Mouse (Mus musculus) embryonic facial prominence, embryonic 11.5 days (tissue): ENCODE results near the gene Tmem145. TPM values are rescaled to one million over a fixed set of nuclear protein-coding genes. Genes with fewer than 3 reads are reported as not detected.
A peak's percentile ranks its signal among the peaks of the same experiment; 100 is the strongest.

Experiments
- ATAC-seq: fragments of 200-750 bp; cut with Nextera tagmentation; replicated peaks from 2 replicates; pipeline ENCODE4 v1.8.0; 2017; ENCODE audit warnings: low read depth; ENCODE audit not compliant: insufficient number of reproducible peaks, low FRiP score, low TSS enrichment
- DNase-seq: peaks from one replicate; pipeline ENCODE4 v3.0.0-alpha.2; 2015; ENCODE audit warnings: low spot score
- H3K27ac ChIP-seq: fragments of 300-500 bp; sonication (generic); replicated peaks from 2 replicates; pipeline ENCODE4 v1.5.1; 2014; ENCODE audit warnings: mild to moderate bottlenecking, low read depth, low read length, control low read depth
- H3K27me3 ChIP-seq: fragments of 300-500 bp; sonication (generic); 2 replicates; pipeline ENCODE4 v1.6.1; 2014; ENCODE audit warnings: mild to moderate bottlenecking, low read length, moderate library complexity, mixed read lengths; ENCODE audit not compliant: control insufficient read depth, insufficient read depth
- H3K36me3 ChIP-seq: fragments of 300-500 bp; sonication (generic); replicated peaks from 2 replicates; pipeline ENCODE4 v1.6.1; 2014; ENCODE audit warnings: low read depth, mild to moderate bottlenecking, low read length, moderate library complexity, mixed read lengths; ENCODE audit not compliant: control insufficient read depth, insufficient read depth
- H3K4me1 ChIP-seq: fragments of 300-500 bp; sonication (generic); 2 replicates; pipeline ENCODE4 v1.6.1; 2014; ENCODE audit warnings: low read length, mixed read lengths; ENCODE audit not compliant: control insufficient read depth, insufficient read depth
- H3K4me2 ChIP-seq: fragments of 300-500 bp; sonication (generic); 2 replicates; pipeline ENCODE4 v1.6.1; 2014; ENCODE audit warnings: low read depth, mild to moderate bottlenecking, control low read depth, low read length, moderate library complexity
- H3K4me3 ChIP-seq: fragments of 300-500 bp; sonication (generic); 2 replicates; pipeline ENCODE4 v1.5.1; 2014; ENCODE audit warnings: low read depth, low read length, control low read depth
- H3K9ac ChIP-seq: fragments of 300-500 bp; sonication (generic); replicated peaks from 2 replicates; pipeline ENCODE4 v1.6.1; 2014; ENCODE audit warnings: mild to moderate bottlenecking, control low read depth, low read length
- H3K9me3 ChIP-seq: fragments of 300-500 bp; sonication (generic); replicated peaks from 2 replicates; pipeline ENCODE4 v1.6.1; 2016; ENCODE audit warnings: mild to moderate bottlenecking, low read length, inconsistent platforms, mixed read lengths; ENCODE audit not compliant: control insufficient read depth
- WGBS: fragments of 180-500 bp; shearing (Covaris S2); extraction: QIAGEN DNeasy Blood & Tissue Kit; methylation state at CpG from one replicate; pipeline ENCODE4 v1.1.7; 2014; 5-methylcytosine and 5-hydroxymethylcytosine counted together
- polyA plus RNA-seq: library from polyadenylated mRNA; unstranded; fragments of >200 nt; fragmentation: Nextera tagmentation; extraction: Ambion mirVana; gene quantifications from 2 replicates; pipeline ENCODE4 v1.2.1, GENCODE M21; 2014

The Tmem145 gene
- polyA plus RNA-seq, 1 experiment from 2014 or later = 0.91 TPM

GRCm38 (mm10) chr7:25326233-25326632 lies 20.3 kb downstream of the Tmem145 start:
- ATAC-seq (no peak), DNase-seq (no peak)
- 58% methylated on average over 8 of the region's 8 CpGs for WGBS
- no peak overlapping the region for H3K27ac ChIP-seq
- H3K9ac ChIP-seq = no peak overlapping the region
- no peak overlapping the region for H3K4me3 ChIP-seq
- H3K27me3 ChIP-seq = no peaks in the 10 kb centered on the region
- no peaks in the 10 kb centered on the region for H3K9me3 ChIP-seq
- no peak overlapping the region for H3K4me2 ChIP-seq
- no peaks in the 10 kb centered on the region for H3K4me1 ChIP-seq
- peaks cover 2% of the 10 kb centered on the region for H3K36me3 ChIP-seq

DNA sequence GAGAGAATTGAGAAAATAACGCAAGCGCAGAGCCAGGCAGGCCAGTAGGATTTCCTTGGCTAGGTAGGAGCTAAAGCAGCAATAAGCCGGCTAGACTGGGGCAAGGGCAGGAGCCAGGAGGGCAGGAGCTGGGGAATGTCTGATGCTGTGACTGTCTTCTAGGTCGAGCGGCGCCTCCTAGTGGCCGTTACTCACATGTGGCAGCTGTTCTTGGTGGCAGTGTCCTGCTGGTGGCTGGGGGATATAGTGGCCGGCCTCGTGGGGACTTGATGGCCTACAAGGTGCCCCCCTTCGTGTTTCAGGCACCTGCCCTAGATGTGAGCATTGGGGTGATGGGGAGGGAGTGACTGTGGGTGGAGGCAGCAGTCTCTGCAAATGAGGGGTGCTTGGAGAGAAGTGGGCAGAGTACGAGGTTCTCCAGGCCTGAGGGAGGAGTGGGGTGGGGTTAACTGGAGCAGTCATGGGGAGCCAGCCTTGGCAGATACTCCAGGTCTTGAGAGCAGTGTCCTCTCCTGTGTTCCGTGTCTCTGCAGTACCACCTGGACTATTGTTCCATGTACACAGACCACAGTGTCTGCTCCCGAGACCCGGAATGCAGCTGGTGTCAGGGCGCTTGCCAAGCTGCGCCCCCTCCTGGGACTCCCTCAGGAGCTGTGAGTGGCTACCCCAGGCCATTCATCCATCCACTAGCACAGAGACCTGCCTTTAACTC lies 27.8 kb downstream of the Tmem145 start:
- no peak overlapping the region for H3K4me3 ChIP-seq
- no peaks in the 10 kb centered on the region for H3K27me3 ChIP-seq
- H3K4me1 ChIP-seq = no peaks in the 10 kb centered on the region
- peak; percentile 53; the same call in 1 of the 2 replicates for ATAC-seq
- 40% methylated on average over 16 of the region's 16 CpGs for WGBS
- peak; percentile 85 for DNase-seq
- no peaks in the 10 kb centered on the region for H3K9me3 ChIP-seq
- no peak overlapping the region for H3K27ac ChIP-seq
- no peak overlapping the region for H3K9ac ChIP-seq
- H3K4me2 ChIP-seq = no peak overlapping the region
- peaks cover 9% of the 10 kb centered on the region for H3K36me3 ChIP-seq

- Histone ChIP-seq H3K36me3 (peaks cover 10% of the 10 kb centered on the region), H3K27ac (no peak overlapping the region), H3K4me1 (no peaks in the 10 kb centered on the region), H3K27me3 (no peaks in the 10 kb centered on the region), H3K9ac (no peak overlapping the region), H3K4me2 (no peak overlapping the region), H3K9me3 (no peaks in the 10 kb centered on the region), H3K4me3 (no peak overlapping the region)
- DNase-seq (no peak), ATAC-seq (0 out of 2 replicates have a peak, but pooled peaks have one; percentile 41)
- WGBS = 81% methylated on average over 12 of the region's 12 CpGs
Observed at GRCm38 (mm10) chr7:25334472-25334871, 28.6 kb downstream of the Tmem145 start.

- Histone ChIP-seq H3K4me1 (no peaks in the 10 kb centered on the region), H3K27me3 (no peaks in the 10 kb centered on the region), H3K4me2 (no peak overlapping the region), H3K9ac (no peak overlapping the region), H3K9me3 (no peaks in the 10 kb centered on the region), H3K27ac (no peak overlapping the region), H3K36me3 (peaks cover 12% of the 10 kb centered on the region), H3K4me3 (no peak overlapping the region)
- 88% methylated on average over 9 of the region's 9 CpGs for WGBS
- DNase-seq = no peak
- ATAC-seq = no peak
Observed at GRCm38 (mm10) chr7:25339329-25339728, 33.4 kb downstream of the Tmem145 start.

DNA sequence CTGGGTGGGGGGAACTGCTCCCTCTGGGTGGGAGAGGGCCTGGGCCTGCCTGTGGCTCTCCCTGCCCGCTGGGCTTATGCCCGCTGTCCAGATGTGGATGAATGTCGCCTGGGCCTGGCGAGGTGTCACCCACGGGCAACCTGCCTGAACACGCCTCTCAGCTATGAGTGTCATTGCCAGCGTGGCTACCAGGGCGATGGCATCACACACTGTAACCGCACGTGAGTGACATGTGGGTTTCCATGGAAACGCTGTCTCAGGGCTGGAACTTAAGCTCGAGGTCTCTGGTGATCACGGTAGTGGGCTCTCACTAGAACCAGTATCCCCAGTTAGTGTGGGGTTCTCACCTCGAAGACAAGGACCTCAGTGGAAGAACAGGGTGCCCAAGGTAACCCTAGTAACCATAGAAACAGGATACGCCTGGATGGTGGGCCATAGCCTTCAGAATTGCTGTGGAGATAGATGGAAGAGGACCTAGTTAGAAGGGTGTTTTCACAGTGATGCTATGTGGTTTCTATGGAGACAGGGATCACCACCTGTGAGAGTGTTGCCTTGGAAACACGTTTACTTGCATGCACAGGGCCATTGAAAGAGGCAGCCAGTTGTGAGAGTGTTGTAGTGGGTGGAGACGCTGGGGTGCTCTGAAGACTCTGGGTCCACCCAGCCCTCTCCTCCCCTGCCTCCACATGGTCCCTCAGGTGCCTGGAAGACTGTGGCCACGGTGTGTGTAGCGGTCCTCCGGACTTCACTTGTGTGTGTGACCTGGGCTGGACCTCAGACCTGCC lies 35.3 kb downstream of the Tmem145 start:
- 84% methylated on average over 20 of the region's 20 CpGs for WGBS
- Histone ChIP-seq H3K4me3 (no peak overlapping the region), H3K9me3 (no peaks in the 10 kb centered on the region), H3K4me2 (no peak overlapping the region), H3K4me1 (no peaks in the 10 kb centered on the region), H3K9ac (no peak overlapping the region), H3K27me3 (no peaks in the 10 kb centered on the region), H3K27ac (no peak overlapping the region), H3K36me3 (peaks cover 8% of the 10 kb centered on the region)
- DNase-seq (no peak), ATAC-seq (0 out of 2 replicates have a peak, but pooled peaks have one; percentile 32)

DNA sequence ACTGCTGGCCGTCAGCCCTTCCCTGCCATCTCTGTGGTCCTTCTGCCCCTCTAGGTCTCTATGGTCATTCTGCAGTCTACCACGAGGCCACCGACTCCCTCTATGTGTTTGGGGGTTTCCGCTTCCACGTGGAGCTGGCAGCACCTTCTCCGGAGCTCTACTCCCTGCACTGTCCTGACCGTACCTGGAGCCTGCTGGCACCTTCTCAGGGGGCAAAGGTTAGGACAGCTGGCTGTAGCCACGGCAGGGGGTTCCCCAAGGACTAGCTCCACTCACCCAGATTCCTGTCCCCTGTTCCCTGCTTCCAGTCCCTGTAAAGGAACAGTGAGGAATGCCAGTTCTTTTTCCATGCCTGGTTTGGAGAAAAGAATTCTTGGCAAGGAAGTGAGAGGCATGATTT lies 43.0 kb downstream of the Tmem145 start:
- Histone ChIP-seq H3K36me3 (peaks cover 16% of the 10 kb centered on the region), H3K4me2 (no peak overlapping the region), H3K9ac (no peak overlapping the region), H3K4me1 (no peaks in the 10 kb centered on the region), H3K27me3 (no peaks in the 10 kb centered on the region), H3K27ac (no peak overlapping the region), H3K9me3 (no peaks in the 10 kb centered on the region), H3K4me3 (no peak overlapping the region)
- 81% methylated on average over 8 of the region's 8 CpGs for WGBS
- no peak for ATAC-seq
- DNase-seq = no peak

DNA sequence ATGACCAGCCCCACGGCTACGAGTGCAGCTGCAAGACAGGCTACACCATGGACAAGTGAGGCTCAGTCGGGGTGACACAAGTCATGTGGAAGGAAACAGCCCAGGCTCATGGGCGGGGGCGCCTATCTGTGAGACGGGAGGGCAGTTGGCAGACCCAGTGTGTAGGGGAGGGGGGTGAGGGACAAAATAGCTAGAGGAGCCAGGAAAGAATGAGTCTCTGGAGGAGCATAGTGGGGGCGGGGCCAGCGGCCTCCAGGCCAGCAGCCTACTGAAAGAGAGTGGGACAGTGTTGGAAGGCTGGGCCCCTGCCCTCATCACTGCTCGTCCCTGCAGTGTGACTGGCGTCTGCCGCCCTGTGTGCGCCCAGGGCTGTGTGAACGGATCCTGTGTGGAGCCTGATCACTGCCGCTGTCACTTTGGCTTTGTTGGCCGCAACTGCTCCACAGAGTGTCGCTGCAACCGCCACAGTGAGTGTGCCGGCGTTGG lies 52.9 kb downstream of the Tmem145 start:
- H3K4me1 ChIP-seq = no peaks in the 10 kb centered on the region
- ATAC-seq = peak; percentile 71
- no peak for DNase-seq
- WGBS = 68% methylated on average over 19 of the region's 19 CpGs
- H3K4me3 ChIP-seq = no peak overlapping the region
- no peaks in the 10 kb centered on the region for H3K27me3 ChIP-seq
- no peak overlapping the region for H3K4me2 ChIP-seq
- peaks cover 18% of the 10 kb centered on the region for H3K36me3 ChIP-seq
- no peak overlapping the region; the same call in 1 of the 2 replicates for H3K9ac ChIP-seq
- H3K27ac ChIP-seq = no peak overlapping the region; the same call in 1 of the 2 replicates
- no peaks in the 10 kb centered on the region for H3K9me3 ChIP-seq

DNA sequence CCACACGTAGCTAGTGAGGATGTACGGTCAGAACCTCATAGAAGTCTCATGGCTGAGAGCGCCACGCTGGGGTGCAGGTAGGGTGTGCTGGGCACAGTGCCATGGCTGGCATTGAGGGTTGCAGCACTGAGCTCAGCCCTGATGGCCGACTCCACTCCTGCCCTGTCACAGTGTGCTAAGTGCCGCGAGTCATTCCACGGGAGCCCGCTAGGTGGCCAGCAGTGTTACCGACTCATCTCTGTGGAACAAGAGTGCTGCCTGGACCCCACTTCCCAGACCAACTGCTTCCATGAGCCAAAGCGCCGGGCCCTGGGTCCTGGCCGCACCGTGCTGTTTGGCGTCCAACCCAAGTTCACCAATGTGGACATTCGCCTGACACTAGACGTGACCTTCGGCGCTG lies 57.2 kb downstream of the Tmem145 start:
- ATAC-seq (no peak), DNase-seq (no peak)
- H3K9ac ChIP-seq = no peak overlapping the region
- peaks cover 3% of the 10 kb centered on the region; the same call in 1 of the 2 replicates for H3K4me1 ChIP-seq
- no peak overlapping the region for H3K4me3 ChIP-seq
- WGBS = 88% methylated on average over 19 of the region's 19 CpGs
- no peak overlapping the region for H3K4me2 ChIP-seq
- no peaks in the 10 kb centered on the region for H3K9me3 ChIP-seq
- peaks cover 13% of the 10 kb centered on the region for H3K27me3 ChIP-seq
- peaks cover 16% of the 10 kb centered on the region for H3K36me3 ChIP-seq
- no peak overlapping the region for H3K27ac ChIP-seq
